Mouse (Mus musculus) ES-E14 (cell line): ENCODE data around the gene Cpped1.

Experiments used
- CHD2 ChIP-seq: IDR thresholded peaks from 2 replicates; pipeline ENCODE4 v1.6.1; 2014; ENCODE audit warnings: mild to moderate bottlenecking, low read depth, low read length, inconsistent platforms
- HCFC1 ChIP-seq: IDR thresholded peaks from 2 replicates; pipeline ENCODE4 v1.6.1; 2012; ENCODE audit warnings: low read length, inconsistent platforms, borderline replicate concordance; ENCODE audit not compliant: insufficient read depth
- ZC3H11A ChIP-seq: IDR thresholded peaks from 2 replicates; pipeline ENCODE4 v1.6.1; 2012; ENCODE audit warnings: low read depth, mild to moderate bottlenecking, inconsistent platforms, low read length, borderline replicate concordance

DNA sequence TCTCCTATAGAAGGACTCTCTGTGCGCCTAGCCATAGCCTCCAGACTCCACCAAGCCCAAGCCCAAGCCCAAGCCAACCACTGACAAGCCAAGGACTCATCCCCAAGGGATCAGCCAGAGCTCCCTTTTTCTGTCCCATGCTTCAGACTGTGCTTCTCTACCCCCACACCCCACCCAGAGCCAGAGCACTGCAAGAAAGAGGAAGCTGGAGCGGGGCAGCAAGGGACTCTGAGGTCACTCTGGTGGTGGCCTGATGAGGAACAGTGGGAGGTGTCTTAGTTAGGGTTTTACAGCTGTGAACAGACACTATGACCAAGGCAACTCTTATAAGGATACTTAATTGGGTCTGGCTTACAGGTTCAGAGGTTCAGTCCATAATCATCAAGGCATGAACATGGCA lies 65.8 kb downstream of the Cpped1 start:
- no peak for TF ChIP-seq HCFC1
- TF ChIP-seq ZC3H11A, result no peak
- no peak for TF ChIP-seq CHD2
